Mouse (Mus musculus) embryonic fibroblast, embryonic 13.5 days (primary cell): ENCODE data around the gene Dcbld1. TPM values are rescaled to one million over a fixed set of nuclear protein-coding genes. Genes with fewer than 3 reads are reported as not detected.

Experiments used
- H3K27ac ChIP-seq: 2 replicates; pipeline ENCODE4 v1.5.1; 2012; ENCODE audit warnings: low read length, control low read depth, inconsistent platforms; ENCODE audit not compliant: insufficient read depth
- H3K4me1 ChIP-seq: 2 replicates; pipeline ENCODE4 v1.6.1; 2011; ENCODE audit warnings: low read length; ENCODE audit not compliant: control insufficient read depth, insufficient read depth
- H3K4me3 ChIP-seq: 2 replicates; pipeline ENCODE4 v1.5.1; 2011; ENCODE audit warnings: mild to moderate bottlenecking, control low read depth, low read length; ENCODE audit not compliant: insufficient read depth
- CTCF ChIP-seq: IDR thresholded peaks from 2 replicates; pipeline ENCODE4 v1.5.1; 2011; ENCODE audit warnings: mild to moderate bottlenecking, control low read depth, low read length, moderate library complexity, borderline replicate concordance; ENCODE audit not compliant: insufficient read depth
- POLR2A ChIP-seq: IDR thresholded peaks from 2 replicates; pipeline ENCODE4 v1.6.1; 2011; ENCODE audit warnings: low read depth, mild to moderate bottlenecking, control low read depth, low read length, moderate library complexity
- polyA plus RNA-seq: library from polyadenylated mRNA; stranded (reverse); fragments of >200 nt; gene quantifications from 2 replicates; pipeline ENCODE4 v1.2.4, GENCODE M21; 2011; ENCODE audit warnings: low read depth; ENCODE audit not compliant: missing spikeins, insufficient read length

The Dcbld1 gene
- polyA plus RNA-seq, 1 experiment: 6.5 TPM

- TF ChIP-seq CTCF: no peak
- TF ChIP-seq POLR2A: no peak
- H3K4me3 ChIP-seq: no peak overlapping the region
Measured at GRCm38 (mm10) chr10:52360862-52361609, 127.6 kb downstream of the Dcbld1 start.

GRCm38 (mm10) chr10:52368376-52368775, 135.0 kb downstream of the Dcbld1 start:
- Histone ChIP-seq H3K27ac (no peak overlapping the region), H3K4me3 (no peak overlapping the region), H3K4me1 (no peaks in the 10 kb centered on the region)
- TF ChIP-seq CTCF (no peak), POLR2A (no peak)

More at GRCm38 (mm10) chr10:52360862-52361609, 127.6 kb downstream of the Dcbld1 start:
- H3K27ac ChIP-seq: no peak overlapping the region
- H3K4me1 ChIP-seq: no peaks in the 10 kb centered on the region

Other genes with a start within 250 kb of the Dcbld1 start
- not detected in 2 replicates for gene Vgll2, start 211.1 kb upstream of the Dcbld1 start, polyA plus RNA-seq
- not detected in 2 replicates for gene Ros1, start 38.4 kb upstream of the Dcbld1 start, polyA plus RNA-seq
- not detected in 2 replicates for gene Gm26741, start 125.1 kb downstream of the Dcbld1 start, polyA plus RNA-seq
- 31.2 and 31.6 TPM in 2 replicates for gene Gopc, start 148.5 kb downstream of the Dcbld1 start, polyA plus RNA-seq
- not detected in 2 replicates for gene Nepn, start 155.4 kb downstream of the Dcbld1 start, polyA plus RNA-seq
- 74.9 and 81.5 TPM in 2 replicates for gene Nus1, start 183.9 kb downstream of the Dcbld1 start, polyA plus RNA-seq